Mouse (Mus musculus) embryonic facial prominence, embryonic 11.5 days (tissue): ENCODE measurements at regions not wholly inside any gene's neighbourhood (a gene's known extent, or its start where the extent isn't known, plus 50 kb on each side); places are given as distances from the start of the nearest gene placed in this dataset.

ENCODE experiments used
- ATAC-seq: fragments of 200-750 bp; cut with Nextera tagmentation; replicated peaks from 2 replicates; pipeline ENCODE4 v1.8.0; 2017; ENCODE audit warnings: low read depth; ENCODE audit not compliant: insufficient number of reproducible peaks, low FRiP score, low TSS enrichment
- DNase-seq: peaks from one replicate; pipeline ENCODE4 v3.0.0-alpha.2; 2015; ENCODE audit warnings: low spot score
- H3K27ac ChIP-seq: fragments of 300-500 bp; sonication (generic); replicated peaks from 2 replicates; pipeline ENCODE4 v1.5.1; 2014; ENCODE audit warnings: mild to moderate bottlenecking, low read depth, low read length, control low read depth
- H3K27me3 ChIP-seq: fragments of 300-500 bp; sonication (generic); 2 replicates; pipeline ENCODE4 v1.6.1; 2014; ENCODE audit warnings: mild to moderate bottlenecking, low read length, moderate library complexity, mixed read lengths; ENCODE audit not compliant: control insufficient read depth, insufficient read depth
- H3K36me3 ChIP-seq: fragments of 300-500 bp; sonication (generic); replicated peaks from 2 replicates; pipeline ENCODE4 v1.6.1; 2014; ENCODE audit warnings: low read depth, mild to moderate bottlenecking, low read length, moderate library complexity, mixed read lengths; ENCODE audit not compliant: control insufficient read depth, insufficient read depth
- H3K4me1 ChIP-seq: fragments of 300-500 bp; sonication (generic); 2 replicates; pipeline ENCODE4 v1.6.1; 2014; ENCODE audit warnings: low read length, mixed read lengths; ENCODE audit not compliant: control insufficient read depth, insufficient read depth
- H3K4me2 ChIP-seq: fragments of 300-500 bp; sonication (generic); 2 replicates; pipeline ENCODE4 v1.6.1; 2014; ENCODE audit warnings: low read depth, mild to moderate bottlenecking, control low read depth, low read length, moderate library complexity
- H3K4me3 ChIP-seq: fragments of 300-500 bp; sonication (generic); 2 replicates; pipeline ENCODE4 v1.5.1; 2014; ENCODE audit warnings: low read depth, low read length, control low read depth
- H3K9ac ChIP-seq: fragments of 300-500 bp; sonication (generic); replicated peaks from 2 replicates; pipeline ENCODE4 v1.6.1; 2014; ENCODE audit warnings: mild to moderate bottlenecking, control low read depth, low read length
- H3K9me3 ChIP-seq: fragments of 300-500 bp; sonication (generic); replicated peaks from 2 replicates; pipeline ENCODE4 v1.6.1; 2016; ENCODE audit warnings: mild to moderate bottlenecking, low read length, inconsistent platforms, mixed read lengths; ENCODE audit not compliant: control insufficient read depth
- WGBS: fragments of 180-500 bp; shearing (Covaris S2); extraction: QIAGEN DNeasy Blood & Tissue Kit; methylation state at CpG from one replicate; pipeline ENCODE4 v1.1.7; 2014; 5-methylcytosine and 5-hydroxymethylcytosine counted together

GRCm38 (mm10) chr1:28229611-28230010 is 550.4 kb downstream of the Gm597 start:
- H3K9me3 ChIP-seq: no peaks in the 10 kb centered on the region
- H3K27me3 ChIP-seq: no peaks in the 10 kb centered on the region
- ATAC-seq: no peak
- no peak overlapping the region for H3K27ac ChIP-seq
- no peak overlapping the region for H3K9ac ChIP-seq
- no peaks in the 10 kb centered on the region for H3K4me1 ChIP-seq
- no peak overlapping the region for H3K4me2 ChIP-seq
- H3K4me3 ChIP-seq: no peak overlapping the region
- no peaks in the 10 kb centered on the region for H3K36me3 ChIP-seq
- no peak for DNase-seq

GRCm38 (mm10) chr1:28214243-28215038 is 565.6 kb downstream of the Gm597 start:
- DNase-seq: no peak
- Histone ChIP-seq H3K36me3 (no peaks in the 10 kb centered on the region), H3K4me1 (no peaks in the 10 kb centered on the region), H3K4me3 (no peak overlapping the region), H3K9me3 (no peaks in the 10 kb centered on the region), H3K27ac (no peak overlapping the region), H3K9ac (no peak overlapping the region), H3K27me3 (no peaks in the 10 kb centered on the region), H3K4me2 (no peak overlapping the region)
- ATAC-seq: 0 out of 2 replicates have a peak, but pooled peaks have one; percentile 70
- 47% methylated on average over 2 of the region's 2 CpGs for WGBS
